In the genomic region with DNA sequence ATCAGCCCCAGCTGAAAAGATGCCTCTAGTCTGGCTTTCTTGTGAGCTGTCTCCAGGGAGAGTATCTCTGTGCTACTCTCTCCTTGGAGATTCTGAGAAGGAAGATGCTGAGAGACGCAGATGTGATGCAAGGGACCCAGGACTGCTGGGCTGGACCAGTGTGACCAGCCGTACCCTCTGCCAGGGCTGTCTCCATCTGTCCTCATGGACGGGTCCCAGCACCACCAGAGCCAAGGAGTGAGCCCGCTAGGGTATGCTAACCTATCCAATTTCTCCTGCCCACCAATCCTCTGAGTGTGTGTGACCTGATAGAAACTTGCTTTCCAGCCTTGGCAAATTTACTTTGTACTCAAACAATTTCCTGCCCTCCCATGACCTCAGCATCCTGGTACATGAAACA, we compare ENCODE assay signal across 26 mouse cellular contexts. TPM values are rescaled to one million over a fixed set of nuclear protein-coding genes. Genes with fewer than 3 reads are reported as not detected.
DNase-seq lines count a peak whose midpoint lies in the region; ATAC-seq and TF ChIP-seq lines count a peak whose summit lies in the region.
"Had no signal": no experiment of that assay in that cellular context is flagged by ENCODE, and none has a peak within 500 bp of the region (broad histone marks: within the 10 kb centered on the region; RNA-seq: fewer than 3 reads in every experiment).

No protein-coding gene starts in this region.

- 40% methylated on average over 4 of the region's 4 CpGs for WGBS in liver, adult 2 months
- 81% methylated on average over 4 of the region's 4 CpGs for WGBS in liver, postnatal 0 days (ENCODE audit: insufficient replicate concordance)
- 70% methylated on average over 4 of the region's 4 CpGs for WGBS in liver, embryonic 12.5 days (ENCODE audit: insufficient replicate concordance)

- H3K9ac ChIP-seq in liver, adult 2 months (ENCODE audit: low read depth, low read length), result peak overlapping the region; percentile 94
- 0 out of 2 replicates have a peak overlapping the region, but pooled peaks have one; percentile 16 for H3K9ac ChIP-seq in liver, postnatal 0 days (replicated peaks)
- H3K9ac ChIP-seq in liver, embryonic 12.5 days, result no peak overlapping the region

- peaks cover 4% of the 10 kb centered on the region; the same call in 1 of the 2 replicates for H3K4me1 ChIP-seq in liver, adult 2 months (ENCODE audit: control insufficient read depth, insufficient read depth, low read length)
- H3K4me1 ChIP-seq in liver, postnatal 0 days (ENCODE audit: insufficient read depth), result peaks cover 7% of the 10 kb centered on the region; the same call in 1 of the 2 replicates
- H3K4me1 ChIP-seq in liver, embryonic 12.5 days, result no peaks in the 10 kb centered on the region

- DNase-seq in cerebellum, postnatal 10 days, result peak; percentile 56 to 65
- DNase-seq in cerebellum, adult 11 months, result no peak
- peak; percentile 31 to 42 for DNase-seq in cerebellum, postnatal 14 days
- no peak for DNase-seq in cerebellum, postnatal 36 days
- DNase-seq in liver, adult 2 months (ENCODE audit: extremely low read depth, low read depth, low spot score), result peak; percentile 90
- DNase-seq in liver, result no peak
- no peak for DNase-seq in liver, postnatal 0 days
- DNase-seq: adrenal gland, adult 2 months; adrenal gland, adult 8-10 months; adrenal gland, postnatal 10 days; adrenal gland, postnatal 14 days; adrenal gland, postnatal 25 days; adrenal gland, postnatal 36 days; B cell, adult 2 months; cerebellum, adult 11-12 months; cerebellum, adult 18-20 months had no signal

- H3K9me3 ChIP-seq in liver, postnatal 0 days (ENCODE audit: low read length), result no peaks in the 10 kb centered on the region
- H3K9me3 ChIP-seq in liver, embryonic 12.5 days (replicated peaks), result no peaks in the 10 kb centered on the region
- H3K9me3 ChIP-seq: G1E had no signal

- peak overlapping the region; percentile 90 for H3K27ac ChIP-seq in liver, adult 2 months (replicated peaks; ENCODE audit: insufficient read depth, low read depth, low read length)
- H3K27ac ChIP-seq in liver, postnatal 0 days (ENCODE audit: low read depth), result peak overlapping the region; percentile 90; the same call in 1 of the 2 replicates
- H3K27ac ChIP-seq in liver, embryonic 12.5 days, result no peak overlapping the region

- TF ChIP-seq POLR2A in liver, adult 2 months (IDR thresholded peaks at IDR 0.05; ENCODE audit: extremely low read depth, insufficient read depth, low read length), result 0 out of 2 replicates have a peak, but pooled peaks have one; percentile 25

- ATAC-seq in liver, postnatal 0 days, result peak; percentile 21
- ATAC-seq in liver, embryonic 12.5 days, result no peak
- ATAC-seq: activated CD4-positive, CD25-positive, alpha-beta regulatory T cell, adult 4 months; CD4-positive, CD25-positive, alpha-beta regulatory T cell, adult 4 months; Patski had no signal

- H3K27me3 ChIP-seq in liver, adult 2 months (ENCODE audit: control insufficient read depth, insufficient read depth, low read length), result no peaks in the 10 kb centered on the region
- H3K27me3 ChIP-seq in liver, postnatal 0 days (ENCODE audit: insufficient read depth, low read length), result no peaks in the 10 kb centered on the region
- H3K27me3 ChIP-seq in liver, embryonic 12.5 days (replicated peaks), result peaks cover 6% of the 10 kb centered on the region; the same call in 1 of the 2 replicates
- H3K27me3 ChIP-seq: CH12.LX had no signal

- H3K4me3 ChIP-seq in liver, adult 2 months (ENCODE audit: insufficient read depth, low read depth, low read length), result peak overlapping the region; percentile 67
- 0 out of 2 replicates have a peak overlapping the region, but pooled peaks have one; percentile 38 for H3K4me3 ChIP-seq in liver, postnatal 0 days (ENCODE audit: low read depth, low read length)
- no peak overlapping the region for H3K4me3 ChIP-seq in liver, embryonic 12.5 days

- no peak for TF ChIP-seq EP300 in liver, postnatal 0 days (IDR thresholded peaks at IDR 0.05; ENCODE audit: low read depth)

- TF ChIP-seq CTCF in liver, adult 2 months (IDR thresholded peaks at IDR 0.05; ENCODE audit: low read depth, low read length), result no peak
- no peak for TF ChIP-seq CTCF in liver, postnatal 0 days (IDR thresholded peaks at IDR 0.05; ENCODE audit: low read depth)

- H3K4me2 ChIP-seq in liver, postnatal 0 days (ENCODE audit: low read depth, low read length), result peak overlapping the region; percentile 60
- H3K4me2 ChIP-seq in liver, embryonic 12.5 days, result no peak overlapping the region

- H3K36me3 ChIP-seq in liver, adult 2 months (ENCODE audit: control insufficient read depth, insufficient read depth, low read length), result no peaks in the 10 kb centered on the region
- H3K36me3 ChIP-seq in liver, postnatal 0 days (replicated peaks; ENCODE audit: insufficient read depth, low read length), result no peaks in the 10 kb centered on the region
- no peaks in the 10 kb centered on the region for H3K36me3 ChIP-seq in liver, embryonic 12.5 days
- H3K36me3 ChIP-seq: G1E had no signal

- peaks cover 16% of the 10 kb centered on the region; the same call in 1 of the 2 replicates for H3K79me2 ChIP-seq in liver, adult 2 months (ENCODE audit: control insufficient read depth, insufficient read depth, low read length)

RNA-seq across cellular contexts. Expression of a gene that starts 3.3 kb away (rescaled TPM):
- total RNA-seq in liver, adult 2 months (2014; rRNA removed), result 86.4 and 128 TPM in 2 replicates
- polyA plus RNA-seq in liver, adult 2 months (2012; rRNA removed), result 292 and 305 TPM in 2 replicates
- 130 and 144 TPM in 2 replicates for polyA plus RNA-seq in liver, postnatal 0 days (2015; fragmentation: Nextera tagmentation; extraction: Ambion mirVana)
- polyA plus RNA-seq in liver, embryonic 12.5 days (2016; fragmentation: Nextera tagmentation; extraction: Ambion mirVana), result 0.22 and 0.27 TPM in 2 replicates
- total RNA-seq: CH12.LX, ES-E14, G1E, MEL had no signal
- polyA plus RNA-seq: activated CD4-positive, CD25-positive, alpha-beta regulatory T cell, adult 4 months; brain, embryonic 14.5 days; C2C12; CD4-positive, CD25-positive, alpha-beta regulatory T cell, adult 4 months; G1E; Patski had no signal

RNA-seq across cellular contexts. Expression of a gene that starts 14.6 kb away (rescaled TPM):
- total RNA-seq in liver, adult 2 months (2014; rRNA removed), result 1.6 and 2.3 TPM in 2 replicates
- 1.4 and 2.4 TPM in 2 replicates for polyA plus RNA-seq in liver, adult 2 months (2012; rRNA removed)
- polyA plus RNA-seq in liver, postnatal 0 days (2015; fragmentation: Nextera tagmentation; extraction: Ambion mirVana), result 1.0 and 1.1 TPM in 2 replicates
- polyA plus RNA-seq in liver, embryonic 12.5 days (2016; fragmentation: Nextera tagmentation; extraction: Ambion mirVana), result 0.16 and 0.19 TPM in 2 replicates
- total RNA-seq: MEL had no signal
- polyA plus RNA-seq: activated CD4-positive, CD25-positive, alpha-beta regulatory T cell, adult 4 months; C2C12; CD4-positive, CD25-positive, alpha-beta regulatory T cell, adult 4 months; G1E; Patski had no signal

RNA-seq across cellular contexts. Expression of a gene that starts 38.0 kb away (rescaled TPM):
- 0.74 and 4.0 TPM in 2 replicates for total RNA-seq in liver, adult 2 months (2014; rRNA removed)
- polyA plus RNA-seq in liver, adult 2 months (2012; rRNA removed), result 2.3 and 4.4 TPM in 2 replicates
- polyA plus RNA-seq in liver, postnatal 0 days (2015; fragmentation: Nextera tagmentation; extraction: Ambion mirVana), result 0.31 and 0.32 TPM in 2 replicates
- polyA plus RNA-seq in liver, embryonic 12.5 days (2016; fragmentation: Nextera tagmentation; extraction: Ambion mirVana), result 0.20 and 0.44 TPM in 2 replicates
- total RNA-seq: G1E had no signal
- polyA plus RNA-seq: activated CD4-positive, CD25-positive, alpha-beta regulatory T cell, adult 4 months; C2C12; G1E had no signal

RNA-seq across cellular contexts. Expression of a gene that starts 54.6 kb away (rescaled TPM):
- total RNA-seq in liver, adult 2 months (2014; rRNA removed), result 45.6 and 65.6 TPM in 2 replicates
- 14.7 and 20.2 TPM in 2 replicates for polyA plus RNA-seq in liver, adult 2 months (2012; rRNA removed)
- 126 and 134 TPM in 2 replicates for polyA plus RNA-seq in liver, postnatal 0 days (2015; fragmentation: Nextera tagmentation; extraction: Ambion mirVana)
- polyA plus RNA-seq in liver, embryonic 12.5 days (2016; fragmentation: Nextera tagmentation; extraction: Ambion mirVana), result 135 and 145 TPM in 2 replicates

Comparison
In these comparisons a context has a peak if more than half of its experiments do, and no peak if none do; other contexts are left out.
1. DNase-seq: peak in cerebellum, postnatal 10 days (2 of 2), cerebellum, postnatal 14 days (2 of 2) and liver, adult 2 months (single experiment); none in cerebellum, adult 11 months (single experiment), cerebellum, postnatal 36 days (0 of 2), liver (single experiment) and liver, postnatal 0 days (single experiment).
2. RNA of a gene that starts 3.3 kb away (polyA plus RNA-seq): 292 to 305 TPM in liver, adult 2 months and 130 to 144 TPM in liver, postnatal 0 days; 0.22 to 0.27 TPM in liver, embryonic 12.5 days; every median in the first group is over 100 times any median in the second.